Mouse (Mus musculus) G1E (cell line): ENCODE results near the gene Card10.

Source experiments
- CTCF ChIP-seq: IDR thresholded peaks from 2 replicates; pipeline ENCODE4 v1.5.1; 2012; ENCODE audit warnings: low read depth, low read length, inconsistent platforms, mixed read lengths
- GATA1 ChIP-seq: IDR thresholded peaks from 2 replicates; pipeline ENCODE4 v1.6.1; 2012; ENCODE audit warnings: borderline replicate concordance, low read length, inconsistent platforms, mixed read lengths
- GATA2 ChIP-seq: IDR thresholded peaks from 2 replicates; pipeline ENCODE4 v1.6.1; 2012; ENCODE audit warnings: low read depth, low read length, inconsistent platforms, borderline replicate concordance

GRCm38 (mm10) chr15:78779253-78779652 is 23.6 kb downstream of the Card10 start:
- TF ChIP-seq CTCF (no peak), GATA1 (no peak), GATA2 (no peak)
